Mouse (Mus musculus): ENCODE measurements at regions not wholly inside any gene's neighbourhood (a gene's known extent, or its start where the extent isn't known, plus 50 kb on each side); places are given as distances from the start of the nearest gene placed in this dataset.

GRCm38 (mm10) chr11:7555613-7556274, 342.0 kb upstream of the Igfbp3 start:
- WGBS: 68% methylated on average over 6 of the region's 6 CpGs
- Histone ChIP-seq H3K36me3 (ENCODE audit: control insufficient read depth, insufficient read depth, low read length) (no peaks in the 10 kb centered on the region), H3K27me3 (replicated peaks; ENCODE audit: control insufficient read depth, insufficient read depth, low read length) (no peaks in the 10 kb centered on the region), H3K4me3 (ENCODE audit: insufficient read depth, low read depth, low read length) (no peak overlapping the region), H3K27ac (ENCODE audit: insufficient read depth, low read depth, low read length) (no peak overlapping the region), H3K4me1 (ENCODE audit: control insufficient read depth, insufficient read depth, low read length) (no peaks in the 10 kb centered on the region)
- DNase-seq: peak; percentile 34
- TF ChIP-seq POLR2A (IDR thresholded peaks at IDR 0.05; ENCODE audit: low read depth, low read length) (no peak), CTCF (conservative IDR thresholded peaks at IDR 0.05; ENCODE audit: insufficient read depth, insufficient read length, low read depth, low read length) (no peak)

GRCm38 (mm10) chr11:7552154-7552553, 338.4 kb upstream of the Igfbp3 start:
- Histone ChIP-seq H3K27ac (ENCODE audit: insufficient read depth, low read depth, low read length) (no peak overlapping the region), H3K27me3 (replicated peaks; ENCODE audit: control insufficient read depth, insufficient read depth, low read length) (no peaks in the 10 kb centered on the region), H3K4me1 (ENCODE audit: control insufficient read depth, insufficient read depth, low read length) (no peaks in the 10 kb centered on the region), H3K36me3 (ENCODE audit: control insufficient read depth, insufficient read depth, low read length) (no peaks in the 10 kb centered on the region), H3K4me3 (ENCODE audit: insufficient read depth, low read depth, low read length) (no peak overlapping the region)
- TF ChIP-seq CTCF (conservative IDR thresholded peaks at IDR 0.05; ENCODE audit: insufficient read depth, insufficient read length, low read depth, low read length): no peak
- 73% methylated on average over 3 of the region's 3 CpGs for WGBS
- peak; percentile 10 for DNase-seq

- TF ChIP-seq CTCF (conservative IDR thresholded peaks at IDR 0.05; ENCODE audit: insufficient read depth, insufficient read length, low read depth, low read length) (no peak), POLR2A (IDR thresholded peaks at IDR 0.05; ENCODE audit: low read depth, low read length) (no peak)
- WGBS: 57% methylated on average over 2 of the region's 2 CpGs
- H3K27me3 ChIP-seq (replicated peaks; ENCODE audit: control insufficient read depth, insufficient read depth, low read length): no peaks in the 10 kb centered on the region
- H3K4me1 ChIP-seq (ENCODE audit: control insufficient read depth, insufficient read depth, low read length): no peaks in the 10 kb centered on the region
- DNase-seq: peak; percentile 27
- H3K4me3 ChIP-seq (ENCODE audit: insufficient read depth, low read depth, low read length): no peak overlapping the region
- no peaks in the 10 kb centered on the region for H3K36me3 ChIP-seq (ENCODE audit: control insufficient read depth, insufficient read depth, low read length)
- H3K27ac ChIP-seq (ENCODE audit: insufficient read depth, low read depth, low read length): no peak overlapping the region
These were observed 334.1 kb upstream of the Igfbp3 start for GRCm38 (mm10) chr11:7547796-7548195.

- no peak for TF ChIP-seq CTCF (conservative IDR thresholded peaks at IDR 0.05; ENCODE audit: insufficient read depth, insufficient read length, low read depth, low read length)
- no peak for TF ChIP-seq POLR2A (IDR thresholded peaks at IDR 0.05; ENCODE audit: low read depth, low read length)
- no peaks in the 10 kb centered on the region for H3K36me3 ChIP-seq (ENCODE audit: control insufficient read depth, insufficient read depth, low read length)
- no peak overlapping the region for H3K27ac ChIP-seq (ENCODE audit: insufficient read depth, low read depth, low read length)
- H3K4me1 ChIP-seq (ENCODE audit: control insufficient read depth, insufficient read depth, low read length): no peaks in the 10 kb centered on the region
- H3K4me3 ChIP-seq (ENCODE audit: insufficient read depth, low read depth, low read length): no peak overlapping the region
- H3K27me3 ChIP-seq (replicated peaks; ENCODE audit: control insufficient read depth, insufficient read depth, low read length): no peaks in the 10 kb centered on the region
- DNase-seq: no peak
- WGBS: 89% methylated on average over 2 of the region's 2 CpGs
These were observed 331.9 kb upstream of the Igfbp3 start for GRCm38 (mm10) chr11:7545621-7546020.

- no peak overlapping the region for H3K27ac ChIP-seq (ENCODE audit: insufficient read depth, low read depth, low read length)
- H3K27me3 ChIP-seq (replicated peaks; ENCODE audit: control insufficient read depth, insufficient read depth, low read length): no peaks in the 10 kb centered on the region
- WGBS: 59% methylated on average over 2 of the region's 2 CpGs
- no peaks in the 10 kb centered on the region for H3K36me3 ChIP-seq (ENCODE audit: control insufficient read depth, insufficient read depth, low read length)
- no peak for DNase-seq
- no peak for TF ChIP-seq POLR2A (IDR thresholded peaks at IDR 0.05; ENCODE audit: low read depth, low read length)
- H3K4me3 ChIP-seq (ENCODE audit: insufficient read depth, low read depth, low read length): no peak overlapping the region
- no peaks in the 10 kb centered on the region for H3K4me1 ChIP-seq (ENCODE audit: control insufficient read depth, insufficient read depth, low read length)
These were observed 320.9 kb upstream of the Igfbp3 start for GRCm38 (mm10) chr11:7534590-7534989.

- no peak overlapping the region for H3K4me3 ChIP-seq (ENCODE audit: insufficient read depth, low read depth, low read length)
- TF ChIP-seq CTCF (conservative IDR thresholded peaks at IDR 0.05; ENCODE audit: insufficient read depth, insufficient read length, low read depth, low read length) (no peak), POLR2A (IDR thresholded peaks at IDR 0.05; ENCODE audit: low read depth, low read length) (no peak)
- H3K4me1 ChIP-seq (ENCODE audit: control insufficient read depth, insufficient read depth, low read length): no peaks in the 10 kb centered on the region
- WGBS: 72% methylated on average over 1 of the region's 1 CpGs
- no peaks in the 10 kb centered on the region for H3K27me3 ChIP-seq (replicated peaks; ENCODE audit: control insufficient read depth, insufficient read depth, low read length)
- H3K27ac ChIP-seq (ENCODE audit: insufficient read depth, low read depth, low read length): no peak overlapping the region
- no peaks in the 10 kb centered on the region for H3K36me3 ChIP-seq (ENCODE audit: control insufficient read depth, insufficient read depth, low read length)
- DNase-seq: no peak
These were observed 319.6 kb upstream of the Igfbp3 start for GRCm38 (mm10) chr11:7533327-7533726.

GRCm38 (mm10) chr11:7531847-7532246, 318.1 kb upstream of the Igfbp3 start:
- no peak for DNase-seq
- TF ChIP-seq POLR2A (IDR thresholded peaks at IDR 0.05; ENCODE audit: low read depth, low read length): no peak
- TF ChIP-seq CTCF (conservative IDR thresholded peaks at IDR 0.05; ENCODE audit: insufficient read depth, insufficient read length, low read depth, low read length): no peak
- no peaks in the 10 kb centered on the region for H3K27me3 ChIP-seq (replicated peaks; ENCODE audit: control insufficient read depth, insufficient read depth, low read length)
- H3K4me1 ChIP-seq (ENCODE audit: control insufficient read depth, insufficient read depth, low read length): no peaks in the 10 kb centered on the region
- WGBS: 57% methylated on average over 3 of the region's 3 CpGs
- no peak overlapping the region for H3K27ac ChIP-seq (ENCODE audit: insufficient read depth, low read depth, low read length)
- no peaks in the 10 kb centered on the region for H3K36me3 ChIP-seq (ENCODE audit: control insufficient read depth, insufficient read depth, low read length)
- H3K4me3 ChIP-seq (ENCODE audit: insufficient read depth, low read depth, low read length): no peak overlapping the region

Data from kidney, adult 2 months (tissue).